Mouse (Mus musculus) stomach, embryonic 15.5 days (tissue): ENCODE data around the gene Afg1l. TPM values are rescaled to one million over a fixed set of nuclear protein-coding genes. Genes with fewer than 3 reads are reported as not detected.

ENCODE experiments used
- ATAC-seq: fragments of 200-750 bp; cut with Nextera tagmentation; 2 replicates; pipeline ENCODE4 v1.8.0; 2017; ENCODE audit warnings: low read depth, moderate number of reproducible peaks, moderate TSS enrichment; ENCODE audit not compliant: insufficient read depth, low FRiP score
- H3K27ac ChIP-seq: fragments of 300-500 bp; sonication (generic); 2 replicates; pipeline ENCODE4 v1.5.1; 2015; ENCODE audit warnings: mild to moderate bottlenecking, inconsistent platforms
- H3K27me3 ChIP-seq: fragments of 300-500 bp; sonication (generic); replicated peaks from 2 replicates; pipeline ENCODE4 v1.6.1; 2015; ENCODE audit warnings: inconsistent platforms
- H3K36me3 ChIP-seq: fragments of 300-500 bp; sonication (generic); 2 replicates; pipeline ENCODE4 v1.6.1; 2015; ENCODE audit warnings: inconsistent platforms
- H3K4me1 ChIP-seq: fragments of 300-500 bp; sonication (generic); 2 replicates; pipeline ENCODE4 v1.6.1; 2015; ENCODE audit warnings: inconsistent platforms
- H3K4me2 ChIP-seq: fragments of 300-500 bp; sonication (generic); 2 replicates; pipeline ENCODE4 v1.6.1; 2015; ENCODE audit warnings: mild to moderate bottlenecking, inconsistent platforms
- H3K4me3 ChIP-seq: fragments of 300-500 bp; sonication (generic); replicated peaks from 2 replicates; pipeline ENCODE4 v1.5.1; 2015; ENCODE audit warnings: inconsistent platforms
- H3K9ac ChIP-seq: fragments of 300-500 bp; sonication (generic); 2 replicates; pipeline ENCODE4 v1.6.1; 2015; ENCODE audit warnings: inconsistent platforms
- H3K9me3 ChIP-seq: fragments of 300-500 bp; sonication (generic); 2 replicates; pipeline ENCODE4 v1.6.1; 2016; ENCODE audit warnings: inconsistent platforms
- WGBS: fragments of 180-500 bp; shearing (Covaris S2); methylation state at CpG from one replicate; pipeline ENCODE4 v1.1.7; 2015; 5-methylcytosine and 5-hydroxymethylcytosine counted together
- polyA plus RNA-seq: library from polyadenylated mRNA; unstranded; fragments of >200 nt; fragmentation: Nextera tagmentation; extraction: Ambion mirVana; gene quantifications from 2 replicates; pipeline ENCODE4 v1.2.1, GENCODE M21; 2015

Afg1l gene
- polyA plus RNA-seq, result 8.9 and 9.5 TPM in 2 replicates

- H3K27me3 ChIP-seq, result no peaks in the 10 kb centered on the region
- H3K27ac ChIP-seq, result peak within 1 kb of the TSS; percentile 97
- H3K9me3 ChIP-seq, result no peaks in the 10 kb centered on the region
- peak within 1 kb of the TSS; percentile 86 for H3K9ac ChIP-seq
- H3K4me3 ChIP-seq, result peak within 1 kb of the TSS; percentile 81
- H3K4me1 ChIP-seq, result peaks cover 8% of the 10 kb centered on the region; the same call in 1 of the 2 replicates
- H3K4me2 ChIP-seq, result peak within 1 kb of the TSS; percentile 82
- no peaks in the 10 kb centered on the region for H3K36me3 ChIP-seq
- WGBS, result under 1% methylated on average over 29 of the region's 29 CpGs
- ATAC-seq, result peak; percentile 96
These were observed at the start of gene Afg1l for GRCm38 (mm10) chr10:42478341-42478720. Gene Afg1l (minus strand): TSS chr10:42478565.

GRCm38 (mm10) chr10:42525682-42526081 lies 47.3 kb upstream of the Afg1l start:
- Histone ChIP-seq H3K4me2 (no peak overlapping the region), H3K27me3 (no peaks in the 10 kb centered on the region), H3K9ac (no peak overlapping the region), H3K27ac (no peak overlapping the region), H3K4me3 (no peak overlapping the region), H3K36me3 (peaks cover 13% of the 10 kb centered on the region; the same call in 1 of the 2 replicates), H3K4me1 (no peaks in the 10 kb centered on the region), H3K9me3 (no peaks in the 10 kb centered on the region)
- WGBS, result 90% methylated on average over 3 of the region's 3 CpGs
- no peak for ATAC-seq

GRCm38 (mm10) chr10:42523556-42524162 lies 45.3 kb upstream of the Afg1l start:
- ATAC-seq, result no peak
- Histone ChIP-seq H3K36me3 (peaks cover 6% of the 10 kb centered on the region; the same call in 1 of the 2 replicates), H3K27ac (no peak overlapping the region), H3K4me2 (no peak overlapping the region), H3K27me3 (no peaks in the 10 kb centered on the region), H3K4me3 (no peak overlapping the region), H3K9me3 (no peaks in the 10 kb centered on the region), H3K4me1 (no peaks in the 10 kb centered on the region), H3K9ac (no peak overlapping the region; the same call in 1 of the 2 replicates)
- WGBS, result 66% methylated on average over 11 of the region's 11 CpGs

- Histone ChIP-seq H3K27me3 (no peaks in the 10 kb centered on the region), H3K27ac (peak overlapping the region; percentile 44), H3K9me3 (no peaks in the 10 kb centered on the region), H3K4me3 (no peak overlapping the region), H3K9ac (no peak overlapping the region), H3K4me1 (no peaks in the 10 kb centered on the region), H3K4me2 (no peak overlapping the region), H3K36me3 (peaks cover 4% of the 10 kb centered on the region; the same call in 1 of the 2 replicates)
- ATAC-seq, result peak; percentile 56; the same call in 1 of the 2 replicates
- 51% methylated on average over 2 of the region's 2 CpGs for WGBS
These were observed 44.5 kb upstream of the Afg1l start for GRCm38 (mm10) chr10:42522912-42523311.

- Histone ChIP-seq H3K4me2 (no peak overlapping the region), H3K9me3 (no peaks in the 10 kb centered on the region), H3K36me3 (peaks cover 2% of the 10 kb centered on the region; the same call in 1 of the 2 replicates), H3K4me3 (no peak overlapping the region), H3K27ac (no peak overlapping the region), H3K27me3 (no peaks in the 10 kb centered on the region), H3K4me1 (no peaks in the 10 kb centered on the region), H3K9ac (no peak overlapping the region)
- no peak for ATAC-seq
- WGBS, result 56% methylated on average over 5 of the region's 5 CpGs
These were observed 43.1 kb upstream of the Afg1l start for GRCm38 (mm10) chr10:42521315-42521981.

GRCm38 (mm10) chr10:42518363-42518762 lies 40.0 kb upstream of the Afg1l start:
- H3K4me3 ChIP-seq, result no peak overlapping the region
- peak; percentile 50; the same call in 1 of the 2 replicates for ATAC-seq

GRCm38 (mm10) chr10:42514125-42514524 lies 35.8 kb upstream of the Afg1l start:
- Histone ChIP-seq H3K4me1 (no peaks in the 10 kb centered on the region), H3K9me3 (no peaks in the 10 kb centered on the region), H3K9ac (no peak overlapping the region), H3K27ac (no peak overlapping the region), H3K36me3 (no peaks in the 10 kb centered on the region), H3K4me3 (no peak overlapping the region), H3K4me2 (no peak overlapping the region), H3K27me3 (no peaks in the 10 kb centered on the region)
- ATAC-seq, result no peak

More at GRCm38 (mm10) chr10:42518363-42518762, 40.0 kb upstream of the Afg1l start:
- Histone ChIP-seq H3K27ac (no peak overlapping the region), H3K4me2 (no peak overlapping the region), H3K36me3 (no peaks in the 10 kb centered on the region), H3K9ac (no peak overlapping the region), H3K27me3 (no peaks in the 10 kb centered on the region), H3K9me3 (no peaks in the 10 kb centered on the region), H3K4me1 (no peaks in the 10 kb centered on the region)
- 78% methylated on average over 8 of the region's 8 CpGs for WGBS

GRCm38 (mm10) chr10:42511184-42512135 lies 33.1 kb upstream of the Afg1l start:
- Histone ChIP-seq H3K9me3 (no peaks in the 10 kb centered on the region), H3K4me2 (no peak overlapping the region), H3K36me3 (peaks cover 11% of the 10 kb centered on the region), H3K4me3 (no peak overlapping the region), H3K27ac (no peak overlapping the region), H3K27me3 (no peaks in the 10 kb centered on the region), H3K4me1 (no peaks in the 10 kb centered on the region), H3K9ac (no peak overlapping the region)
- peak; percentile 60; the same call in 1 of the 2 replicates for ATAC-seq
- WGBS, result 83% methylated on average over 6 of the region's 6 CpGs

GRCm38 (mm10) chr10:42510141-42510540 lies 31.8 kb upstream of the Afg1l start:
- Histone ChIP-seq H3K4me3 (no peak overlapping the region), H3K27ac (no peak overlapping the region), H3K9me3 (no peaks in the 10 kb centered on the region), H3K4me1 (no peaks in the 10 kb centered on the region), H3K36me3 (peaks cover 11% of the 10 kb centered on the region), H3K4me2 (no peak overlapping the region), H3K9ac (no peak overlapping the region), H3K27me3 (no peaks in the 10 kb centered on the region)
- no peak for ATAC-seq
- 86% methylated on average over 6 of the region's 6 CpGs for WGBS

GRCm38 (mm10) chr10:42504096-42504710 lies 25.8 kb upstream of the Afg1l start:
- Histone ChIP-seq H3K9ac (no peak overlapping the region), H3K27ac (no peak overlapping the region), H3K4me3 (no peak overlapping the region), H3K9me3 (no peaks in the 10 kb centered on the region), H3K4me2 (peak overlapping the region; percentile 76; the same call in 1 of the 2 replicates), H3K36me3 (peaks cover 11% of the 10 kb centered on the region), H3K4me1 (no peaks in the 10 kb centered on the region), H3K27me3 (no peaks in the 10 kb centered on the region)
- WGBS, result 83% methylated on average over 10 of the region's 10 CpGs
- no peak for ATAC-seq

GRCm38 (mm10) chr10:42502349-42503111 lies 24.2 kb upstream of the Afg1l start:
- under 1% methylated on average over 55 of the region's 55 CpGs for WGBS
- Histone ChIP-seq H3K36me3 (no peaks in the 10 kb centered on the region), H3K27me3 (no peaks in the 10 kb centered on the region), H3K27ac (peak overlapping the region; percentile 99), H3K4me1 (no peaks in the 10 kb centered on the region), H3K4me2 (peak overlapping the region; percentile 76), H3K4me3 (peak overlapping the region; percentile 99), H3K9ac (peak overlapping the region; percentile 98), H3K9me3 (no peaks in the 10 kb centered on the region)
- ATAC-seq, result peak; percentile 24
